Mouse (Mus musculus): Measurements from ENCODE around the gene Fbxo31. TPM values are rescaled to one million over a fixed set of nuclear protein-coding genes. Genes with fewer than 3 reads are reported as not detected.
A peak's percentile ranks its signal among the peaks of the same experiment; 100 is the strongest.
"Not testable (repeated sequence)": the region's sequence is repeated elsewhere in the genome, so short reads cannot be mapped to it uniquely, and the experiment has no call there.

Gene Fbxo31
- polyA plus RNA-seq, 1 experiment from 2014 or later: 37.5 TPM

GRCm38 (mm10) chr8:121603801-121604200 lies 25.2 kb upstream of the Fbxo31 start:
- H3K4me2 ChIP-seq (ENCODE audit: low read length): no peak overlapping the region
- H3K9ac ChIP-seq (ENCODE audit: low read depth, low read length): no peak overlapping the region
- WGBS: 95% methylated on average over 12 of the region's 12 CpGs
- H3K36me3 ChIP-seq (ENCODE audit: control insufficient read depth, insufficient read depth, low read length): peaks cover 57% of the 10 kb centered on the region
- no peak overlapping the region for H3K27ac ChIP-seq (ENCODE audit: low read depth, low read length)
- ATAC-seq: no peak
- no peak overlapping the region for H3K4me3 ChIP-seq (ENCODE audit: low read length)
- H3K9me3 ChIP-seq (ENCODE audit: control insufficient read depth, low read length): no peaks in the 10 kb centered on the region
- H3K4me1 ChIP-seq (ENCODE audit: control insufficient read depth, insufficient read depth, low read depth, low read length): no peaks in the 10 kb centered on the region
- H3K27me3 ChIP-seq (replicated peaks; ENCODE audit: control insufficient read depth, insufficient read depth, low read length): no peaks in the 10 kb centered on the region

- Histone ChIP-seq H3K4me2 (ENCODE audit: low read length) (no peak overlapping the region), H3K27me3 (replicated peaks; ENCODE audit: control insufficient read depth, insufficient read depth, low read length) (no peaks in the 10 kb centered on the region), H3K4me1 (ENCODE audit: control insufficient read depth, insufficient read depth, low read depth, low read length) (no peaks in the 10 kb centered on the region), H3K36me3 (ENCODE audit: control insufficient read depth, insufficient read depth, low read length) (peaks cover 58% of the 10 kb centered on the region), H3K27ac (ENCODE audit: low read depth, low read length) (no peak overlapping the region), H3K9me3 (ENCODE audit: control insufficient read depth, low read length) (no peaks in the 10 kb centered on the region), H3K9ac (ENCODE audit: low read depth, low read length) (no peak overlapping the region), H3K4me3 (ENCODE audit: low read length) (no peak overlapping the region)
- 26% methylated on average over 3 of the region's 3 CpGs for WGBS
- ATAC-seq: peak; percentile 28
Observed at GRCm38 (mm10) chr8:121602860-121603259, 24.3 kb upstream of the Fbxo31 start.

GRCm38 (mm10) chr8:121602411-121602810 lies 23.8 kb upstream of the Fbxo31 start:
- Histone ChIP-seq H3K4me3 (ENCODE audit: low read length) (no peak overlapping the region), H3K27ac (ENCODE audit: low read depth, low read length) (no peak overlapping the region), H3K9ac (ENCODE audit: low read depth, low read length) (no peak overlapping the region), H3K4me1 (ENCODE audit: control insufficient read depth, insufficient read depth, low read depth, low read length) (no peaks in the 10 kb centered on the region), H3K9me3 (ENCODE audit: control insufficient read depth, low read length) (no peaks in the 10 kb centered on the region), H3K4me2 (ENCODE audit: low read length) (no peak overlapping the region), H3K27me3 (replicated peaks; ENCODE audit: control insufficient read depth, insufficient read depth, low read length) (no peaks in the 10 kb centered on the region), H3K36me3 (ENCODE audit: control insufficient read depth, insufficient read depth, low read length) (peaks cover 54% of the 10 kb centered on the region)
- 94% methylated on average over 12 of the region's 12 CpGs for WGBS
- no peak for ATAC-seq

GRCm38 (mm10) chr8:121599842-121600241 lies 21.2 kb upstream of the Fbxo31 start:
- no peak overlapping the region for H3K9ac ChIP-seq (ENCODE audit: low read depth, low read length)
- no peak overlapping the region for H3K27ac ChIP-seq (ENCODE audit: low read depth, low read length)
- no peaks in the 10 kb centered on the region for H3K9me3 ChIP-seq (ENCODE audit: control insufficient read depth, low read length)
- no peaks in the 10 kb centered on the region for H3K27me3 ChIP-seq (replicated peaks; ENCODE audit: control insufficient read depth, insufficient read depth, low read length)
- H3K4me2 ChIP-seq (ENCODE audit: low read length): no peak overlapping the region
- peaks cover 47% of the 10 kb centered on the region for H3K36me3 ChIP-seq (ENCODE audit: control insufficient read depth, insufficient read depth, low read length)
- no peak overlapping the region for H3K4me3 ChIP-seq (ENCODE audit: low read length)
- no peaks in the 10 kb centered on the region for H3K4me1 ChIP-seq (ENCODE audit: control insufficient read depth, insufficient read depth, low read depth, low read length)
- ATAC-seq: no peak
- WGBS: 91% methylated on average over 14 of the region's 14 CpGs

GRCm38 (mm10) chr8:121598892-121599291 lies 20.3 kb upstream of the Fbxo31 start:
- H3K4me2 ChIP-seq (ENCODE audit: low read length): no peak overlapping the region
- H3K4me1 ChIP-seq (ENCODE audit: control insufficient read depth, insufficient read depth, low read depth, low read length): no peaks in the 10 kb centered on the region; the same call in 1 of the 2 replicates
- no peak overlapping the region for H3K4me3 ChIP-seq (ENCODE audit: low read length)
- H3K9ac ChIP-seq (ENCODE audit: low read depth, low read length): no peak overlapping the region
- H3K27ac ChIP-seq (ENCODE audit: low read depth, low read length): no peak overlapping the region
- H3K36me3 ChIP-seq (ENCODE audit: control insufficient read depth, insufficient read depth, low read length): peaks cover 42% of the 10 kb centered on the region
- no peaks in the 10 kb centered on the region for H3K9me3 ChIP-seq (ENCODE audit: control insufficient read depth, low read length)
- ATAC-seq: peak; percentile 66; the same call in 1 of the 2 replicates
- 36% methylated on average over 7 of the region's 7 CpGs for WGBS
- no peaks in the 10 kb centered on the region for H3K27me3 ChIP-seq (replicated peaks; ENCODE audit: control insufficient read depth, insufficient read depth, low read length)

GRCm38 (mm10) chr8:121598190-121598589 lies 19.6 kb upstream of the Fbxo31 start:
- Histone ChIP-seq H3K4me3 (ENCODE audit: low read length) (no peak overlapping the region), H3K9me3 (ENCODE audit: control insufficient read depth, low read length) (no peaks in the 10 kb centered on the region), H3K27ac (ENCODE audit: low read depth, low read length) (no peak overlapping the region), H3K36me3 (ENCODE audit: control insufficient read depth, insufficient read depth, low read length) (peaks cover 38% of the 10 kb centered on the region), H3K4me2 (ENCODE audit: low read length) (no peak overlapping the region), H3K27me3 (replicated peaks; ENCODE audit: control insufficient read depth, insufficient read depth, low read length) (no peaks in the 10 kb centered on the region), H3K4me1 (ENCODE audit: control insufficient read depth, insufficient read depth, low read depth, low read length) (no peaks in the 10 kb centered on the region; the same call in 1 of the 2 replicates), H3K9ac (ENCODE audit: low read depth, low read length) (no peak overlapping the region)
- 94% methylated on average over 7 of the region's 7 CpGs for WGBS
- no peak for ATAC-seq

- H3K9me3 ChIP-seq (ENCODE audit: control insufficient read depth, low read length); H3K4me1 ChIP-seq (ENCODE audit: control insufficient read depth, insufficient read depth, low read depth, low read length); H3K27ac ChIP-seq (ENCODE audit: low read depth, low read length); H3K27me3 ChIP-seq (replicated peaks; ENCODE audit: control insufficient read depth, insufficient read depth, low read length); H3K9ac ChIP-seq (ENCODE audit: low read depth, low read length); ATAC-seq; H3K4me2 ChIP-seq (ENCODE audit: low read length); H3K4me3 ChIP-seq (ENCODE audit: low read length): not testable (repeated sequence)
- 70% methylated on average over 2 of the region's 2 CpGs for WGBS
- H3K36me3 ChIP-seq (ENCODE audit: control insufficient read depth, insufficient read depth, low read length): peaks cover 37% of the 10 kb centered on the region
Observed at GRCm38 (mm10) chr8:121597492-121597891, 18.9 kb upstream of the Fbxo31 start.

- H3K4me2 ChIP-seq (ENCODE audit: low read length): no peak overlapping the region
- H3K4me1 ChIP-seq (ENCODE audit: control insufficient read depth, insufficient read depth, low read depth, low read length): peaks cover 23% of the 10 kb centered on the region
- H3K36me3 ChIP-seq (ENCODE audit: control insufficient read depth, insufficient read depth, low read length): peaks cover 16% of the 10 kb centered on the region
- no peak for ATAC-seq
- no peak overlapping the region for H3K4me3 ChIP-seq (ENCODE audit: low read length)
- H3K9ac ChIP-seq (ENCODE audit: low read depth, low read length): no peak overlapping the region
- H3K27ac ChIP-seq (ENCODE audit: low read depth, low read length): no peak overlapping the region
- H3K9me3 ChIP-seq (ENCODE audit: control insufficient read depth, low read length): no peaks in the 10 kb centered on the region
- no peaks in the 10 kb centered on the region for H3K27me3 ChIP-seq (replicated peaks; ENCODE audit: control insufficient read depth, insufficient read depth, low read length)
- 79% methylated on average over 9 of the region's 9 CpGs for WGBS
Observed at GRCm38 (mm10) chr8:121593983-121594382, 15.4 kb upstream of the Fbxo31 start.

- Histone ChIP-seq H3K4me1 (ENCODE audit: control insufficient read depth, insufficient read depth, low read depth, low read length) (peaks cover 23% of the 10 kb centered on the region), H3K9ac (ENCODE audit: low read depth, low read length) (no peak overlapping the region), H3K27me3 (replicated peaks; ENCODE audit: control insufficient read depth, insufficient read depth, low read length) (no peaks in the 10 kb centered on the region), H3K4me3 (ENCODE audit: low read length) (no peak overlapping the region), H3K9me3 (ENCODE audit: control insufficient read depth, low read length) (no peaks in the 10 kb centered on the region), H3K4me2 (ENCODE audit: low read length) (no peak overlapping the region), H3K27ac (ENCODE audit: low read depth, low read length) (no peak overlapping the region), H3K36me3 (ENCODE audit: control insufficient read depth, insufficient read depth, low read length) (peaks cover 16% of the 10 kb centered on the region)
- WGBS: 88% methylated on average over 5 of the region's 5 CpGs
- no peak for ATAC-seq
Observed at GRCm38 (mm10) chr8:121593293-121593692, 14.7 kb upstream of the Fbxo31 start.
